Mouse (Mus musculus): Measurements from ENCODE around the gene Dgkg. TPM values are rescaled to one million over a fixed set of nuclear protein-coding genes. Genes with fewer than 3 reads are reported as not detected.

Dgkg gene
- polyA plus RNA-seq, 1 experiment from 2014 or later: 0.35 TPM

DNA sequence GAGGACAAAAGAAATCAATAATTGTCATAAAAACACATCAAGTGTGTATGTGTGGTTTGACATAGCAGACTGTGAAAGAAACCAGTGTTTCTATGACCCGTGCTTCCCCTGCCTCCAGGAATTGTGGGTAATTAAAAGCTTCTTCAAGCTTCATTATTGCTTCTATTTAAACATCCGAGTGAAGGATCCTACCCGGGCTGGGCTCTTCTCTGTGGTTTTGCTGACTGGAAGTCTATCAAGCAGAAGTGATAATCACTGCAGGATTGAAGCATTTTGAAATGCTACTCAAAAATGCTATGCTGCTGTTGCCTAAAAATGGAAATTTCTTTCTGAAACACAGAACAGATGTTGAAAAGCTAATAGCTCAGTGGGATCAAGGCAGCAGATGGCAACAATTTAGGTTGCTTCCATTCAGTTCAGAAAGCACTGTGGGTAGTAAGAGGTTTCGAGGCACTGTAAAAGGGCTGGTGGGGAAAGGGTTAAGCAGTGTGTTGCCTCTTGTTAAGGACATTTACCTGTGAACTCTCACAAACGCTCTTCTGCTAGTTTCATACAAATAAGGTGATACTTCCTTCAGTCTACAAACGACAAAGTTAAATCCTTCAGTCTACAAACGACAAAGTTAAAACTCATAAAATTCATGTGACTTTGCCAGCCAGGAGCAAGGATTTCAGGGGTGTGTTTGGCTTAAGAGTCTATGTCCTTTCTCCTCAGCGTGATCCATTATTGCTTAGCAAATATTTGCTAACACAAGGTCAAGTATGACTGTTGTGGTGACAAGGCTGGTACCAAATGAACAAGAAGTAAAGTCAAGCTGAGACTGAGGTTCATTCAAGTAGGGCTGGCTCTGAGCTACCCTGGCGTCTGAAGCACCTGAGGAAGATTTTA, 43.6 kb downstream of the Dgkg start:
- ATAC-seq (ENCODE audit: insufficient number of reproducible peaks, low FRiP score, low TSS enrichment, low read depth): no peak
- WGBS: 39% methylated on average over 9 of the region's 9 CpGs
- H3K4me1 ChIP-seq: no peaks in the 10 kb centered on the region
- H3K27ac ChIP-seq: no peak overlapping the region
- H3K27me3 ChIP-seq: no peaks in the 10 kb centered on the region
- no peaks in the 10 kb centered on the region for H3K9me3 ChIP-seq
- H3K4me3 ChIP-seq: no peak overlapping the region
- no peak overlapping the region for H3K4me2 ChIP-seq
- no peak overlapping the region for H3K9ac ChIP-seq
- no peaks in the 10 kb centered on the region for H3K36me3 ChIP-seq

GRCm38 (mm10) chr16:22608046-22608445, 49.0 kb downstream of the Dgkg start:
- Histone ChIP-seq H3K9ac (no peak overlapping the region), H3K4me3 (no peak overlapping the region), H3K9me3 (no peaks in the 10 kb centered on the region), H3K4me1 (no peaks in the 10 kb centered on the region), H3K27ac (no peak overlapping the region), H3K27me3 (no peaks in the 10 kb centered on the region), H3K4me2 (no peak overlapping the region), H3K36me3 (no peaks in the 10 kb centered on the region)
- WGBS: 34% methylated on average over 6 of the region's 6 CpGs
- no peak for ATAC-seq (ENCODE audit: insufficient number of reproducible peaks, low FRiP score, low TSS enrichment, low read depth)

DNA sequence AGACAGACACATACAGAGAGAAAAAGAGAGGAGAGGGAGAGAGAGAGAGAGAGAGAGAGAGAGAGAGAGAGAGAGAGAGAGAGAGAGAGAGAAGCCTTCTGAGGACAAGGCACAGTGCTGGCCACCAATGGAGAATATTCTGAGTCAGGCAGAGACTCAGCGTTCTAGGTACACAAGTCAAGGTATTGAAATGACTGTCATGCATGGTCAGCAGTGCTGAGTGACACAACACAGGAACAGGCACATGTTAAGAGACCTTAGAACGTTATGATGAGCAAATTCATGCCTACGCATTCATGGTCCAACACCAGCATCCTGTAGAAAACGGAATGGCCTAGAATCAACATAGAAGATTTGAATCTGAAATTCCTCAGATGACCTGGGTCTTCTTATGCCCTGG, 50.0 kb downstream of the Dgkg start:
- Histone ChIP-seq H3K4me2 (no peak overlapping the region), H3K9me3 (no peaks in the 10 kb centered on the region), H3K4me1 (no peaks in the 10 kb centered on the region)

DNA sequence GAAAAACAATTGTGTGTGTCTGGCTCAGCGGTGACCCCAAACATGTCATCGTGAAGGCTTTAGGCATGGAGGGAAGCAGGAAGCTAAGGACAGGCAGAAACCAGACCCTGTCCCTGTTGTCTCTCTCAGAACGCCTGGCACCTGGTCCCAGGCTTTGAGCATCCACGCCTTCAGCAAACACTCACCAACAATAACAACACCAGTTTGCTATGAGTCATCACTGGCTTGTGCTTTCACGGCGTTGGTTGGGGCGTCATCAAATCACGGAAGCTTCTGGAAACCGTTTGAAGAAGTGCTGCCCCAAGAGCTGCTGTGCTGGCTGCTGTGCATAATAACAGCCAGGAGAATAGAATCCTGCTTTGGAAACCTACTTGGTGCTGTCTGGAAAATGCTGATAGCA, 54.6 kb downstream of the Dgkg start:
- Histone ChIP-seq H3K4me1 (no peaks in the 10 kb centered on the region), H3K9me3 (no peaks in the 10 kb centered on the region), H3K4me2 (no peak overlapping the region), H3K27ac (no peak overlapping the region), H3K36me3 (no peaks in the 10 kb centered on the region), H3K27me3 (no peaks in the 10 kb centered on the region), H3K4me3 (no peak overlapping the region), H3K9ac (no peak overlapping the region)
- WGBS: 76% methylated on average over 9 of the region's 9 CpGs
- ATAC-seq (ENCODE audit: insufficient number of reproducible peaks, low FRiP score, low TSS enrichment, low read depth): no peak

More for the DNA sequence above, 50.0 kb downstream of the Dgkg start:
- Histone ChIP-seq H3K27me3 (no peaks in the 10 kb centered on the region), H3K9ac (no peak overlapping the region), H3K27ac (no peak overlapping the region), H3K36me3 (no peaks in the 10 kb centered on the region), H3K4me3 (no peak overlapping the region)
- ATAC-seq (ENCODE audit: insufficient number of reproducible peaks, low FRiP score, low TSS enrichment, low read depth): no peak
- WGBS: 89% methylated on average over 4 of the region's 4 CpGs

DNA sequence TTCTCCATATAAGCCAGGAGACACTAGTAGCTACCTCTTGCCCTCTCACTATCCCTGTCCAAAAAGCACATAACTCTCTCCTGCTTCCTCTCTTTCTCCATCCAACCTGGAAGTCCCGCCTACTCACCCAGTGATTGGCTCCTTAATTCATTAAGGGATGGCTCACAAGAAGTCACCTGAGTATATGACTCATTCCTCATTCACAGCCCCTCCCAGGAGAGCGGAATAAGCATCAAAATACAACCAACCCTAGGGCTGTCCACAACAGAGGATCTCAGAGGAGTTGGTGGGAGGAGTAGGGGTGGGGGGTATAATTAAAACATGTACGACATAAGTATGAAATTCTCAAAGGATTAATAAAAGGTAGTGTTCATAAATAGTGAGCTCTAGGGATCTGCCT, 55.3 kb downstream of the Dgkg start:
- Histone ChIP-seq H3K4me2 (no peak overlapping the region), H3K9ac (no peak overlapping the region), H3K4me1 (no peaks in the 10 kb centered on the region), H3K4me3 (no peak overlapping the region), H3K27ac (no peak overlapping the region), H3K9me3 (no peaks in the 10 kb centered on the region), H3K36me3 (no peaks in the 10 kb centered on the region), H3K27me3 (no peaks in the 10 kb centered on the region)
- no peak for ATAC-seq (ENCODE audit: insufficient number of reproducible peaks, low FRiP score, low TSS enrichment, low read depth)
- WGBS: 81% methylated on average over 3 of the region's 3 CpGs

GRCm38 (mm10) chr16:22600108-22600699, 56.8 kb downstream of the Dgkg start:
- no peaks in the 10 kb centered on the region for H3K36me3 ChIP-seq
- no peak overlapping the region for H3K4me2 ChIP-seq
- WGBS: 93% methylated on average over 4 of the region's 4 CpGs
- no peak for ATAC-seq (ENCODE audit: insufficient number of reproducible peaks, low FRiP score, low TSS enrichment, low read depth)
- no peaks in the 10 kb centered on the region for H3K9me3 ChIP-seq
- H3K27me3 ChIP-seq: no peaks in the 10 kb centered on the region
- no peak overlapping the region for H3K4me3 ChIP-seq
- no peak overlapping the region for H3K9ac ChIP-seq
- H3K4me1 ChIP-seq: no peaks in the 10 kb centered on the region
- H3K27ac ChIP-seq: no peak overlapping the region

- no peaks in the 10 kb centered on the region for H3K4me1 ChIP-seq
- H3K9me3 ChIP-seq: no peaks in the 10 kb centered on the region
- no peaks in the 10 kb centered on the region for H3K27me3 ChIP-seq
- H3K4me2 ChIP-seq: no peak overlapping the region
- ATAC-seq (ENCODE audit: insufficient number of reproducible peaks, low FRiP score, low TSS enrichment, low read depth): no peak
- H3K4me3 ChIP-seq: no peak overlapping the region
- no peak overlapping the region for H3K9ac ChIP-seq
- 81% methylated on average over 6 of the region's 6 CpGs for WGBS
- no peak overlapping the region for H3K27ac ChIP-seq
- no peaks in the 10 kb centered on the region for H3K36me3 ChIP-seq
Measured at GRCm38 (mm10) chr16:22598741-22599140, 58.3 kb downstream of the Dgkg start.

DNA sequence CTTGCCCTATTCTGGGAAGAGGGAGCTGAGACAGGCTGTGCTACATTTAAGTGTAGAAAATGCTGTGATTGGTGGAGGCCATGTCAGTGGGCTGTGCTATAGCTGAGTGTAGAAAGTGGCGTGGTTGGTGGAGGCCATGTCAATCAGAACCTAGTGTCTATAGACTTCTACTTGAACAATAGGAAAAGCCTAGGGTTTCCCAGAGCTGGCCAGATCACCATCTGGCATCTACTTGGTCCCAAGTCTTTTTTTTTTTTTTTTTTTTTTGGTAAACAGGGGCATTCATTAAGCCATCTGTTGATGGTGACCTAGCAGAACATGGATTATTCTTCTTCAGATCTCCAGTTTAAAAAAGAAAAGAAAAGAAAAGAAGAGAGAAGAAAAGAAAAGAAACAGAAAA, 60.6 kb downstream of the Dgkg start:
- Histone ChIP-seq H3K4me2 (no peak overlapping the region), H3K4me3 (no peak overlapping the region), H3K9ac (no peak overlapping the region), H3K9me3 (no peaks in the 10 kb centered on the region), H3K36me3 (no peaks in the 10 kb centered on the region), H3K27ac (no peak overlapping the region), H3K27me3 (no peaks in the 10 kb centered on the region), H3K4me1 (no peaks in the 10 kb centered on the region)
- ATAC-seq (ENCODE audit: insufficient number of reproducible peaks, low FRiP score, low TSS enrichment, low read depth): no peak
- 81% methylated on average over 1 of the region's 1 CpGs for whole genome bisulfite sequencing

DNA sequence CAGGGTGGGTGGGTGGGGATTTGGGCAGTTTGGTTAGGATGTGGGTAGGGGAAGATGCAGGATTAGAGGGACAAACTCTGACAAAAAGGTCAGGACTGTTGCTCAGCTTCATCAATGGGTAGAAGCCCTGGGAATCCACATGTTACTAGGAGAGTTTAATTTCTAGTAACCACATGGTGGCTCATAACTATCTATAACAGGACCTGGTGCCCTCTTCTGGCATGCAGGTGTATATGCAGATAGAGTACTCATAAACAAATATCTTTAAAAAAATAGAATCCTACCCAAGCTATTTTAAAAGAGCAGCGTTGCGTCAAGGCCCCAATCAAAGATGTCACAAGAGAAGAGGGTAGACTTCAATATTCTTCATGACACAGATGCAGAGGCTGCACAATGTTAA, 63.1 kb downstream of the Dgkg start:
- Histone ChIP-seq H3K4me3 (no peak overlapping the region), H3K9ac (no peak overlapping the region), H3K4me2 (no peak overlapping the region), H3K36me3 (no peaks in the 10 kb centered on the region), H3K27me3 (no peaks in the 10 kb centered on the region), H3K9me3 (no peaks in the 10 kb centered on the region), H3K27ac (no peak overlapping the region), H3K4me1 (no peaks in the 10 kb centered on the region)
- WGBS: 88% methylated on average over 2 of the region's 2 CpGs
- no peak for ATAC-seq (ENCODE audit: insufficient number of reproducible peaks, low FRiP score, low TSS enrichment, low read depth)

DNA sequence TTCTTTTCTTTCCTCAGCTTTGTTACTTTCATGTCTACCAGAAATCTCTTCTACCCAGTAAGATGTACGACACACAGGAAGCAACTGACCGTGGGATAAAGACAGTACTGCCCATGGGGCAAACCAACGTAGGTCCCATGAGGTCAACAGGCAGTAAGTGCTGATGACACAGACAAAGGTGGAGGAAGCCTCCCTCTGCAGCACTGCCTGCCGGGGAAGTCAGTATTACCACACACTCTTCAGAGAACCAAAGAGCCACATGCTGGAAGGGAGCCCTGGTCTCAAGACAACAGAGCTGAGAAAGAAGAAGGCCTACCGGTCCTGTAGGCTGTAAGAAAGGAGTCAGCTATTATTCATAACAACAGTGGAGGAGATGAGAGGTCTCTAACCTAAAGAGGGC, 67.4 kb downstream of the Dgkg start:
- H3K4me2 ChIP-seq: no peak overlapping the region
- 78% methylated on average over 5 of the region's 5 CpGs for WGBS
- H3K9me3 ChIP-seq: no peaks in the 10 kb centered on the region
- no peak overlapping the region for H3K4me3 ChIP-seq
- H3K36me3 ChIP-seq: no peaks in the 10 kb centered on the region
- no peak for ATAC-seq (ENCODE audit: insufficient number of reproducible peaks, low FRiP score, low TSS enrichment, low read depth)
- H3K27me3 ChIP-seq: no peaks in the 10 kb centered on the region
- H3K27ac ChIP-seq: no peak overlapping the region
- no peaks in the 10 kb centered on the region for H3K4me1 ChIP-seq
- H3K9ac ChIP-seq: no peak overlapping the region

- no peaks in the 10 kb centered on the region for H3K9me3 ChIP-seq
- no peak overlapping the region for H3K27ac ChIP-seq
- H3K27me3 ChIP-seq: no peaks in the 10 kb centered on the region
- no peaks in the 10 kb centered on the region for H3K4me1 ChIP-seq
- no peak overlapping the region for H3K4me2 ChIP-seq
- H3K36me3 ChIP-seq: no peaks in the 10 kb centered on the region
- 83% methylated on average over 11 of the region's 11 CpGs for WGBS
- ATAC-seq (ENCODE audit: insufficient number of reproducible peaks, low FRiP score, low TSS enrichment, low read depth): no peak
- no peak overlapping the region for H3K4me3 ChIP-seq
- H3K9ac ChIP-seq: no peak overlapping the region
Measured at GRCm38 (mm10) chr16:22586151-22586836, 70.7 kb downstream of the Dgkg start.

GRCm38 (mm10) chr16:22585523-22585922, 71.5 kb downstream of the Dgkg start:
- Histone ChIP-seq H3K4me3 (no peak overlapping the region), H3K27ac (no peak overlapping the region), H3K4me1 (no peaks in the 10 kb centered on the region), H3K4me2 (no peak overlapping the region), H3K27me3 (no peaks in the 10 kb centered on the region), H3K9me3 (no peaks in the 10 kb centered on the region), H3K9ac (no peak overlapping the region), H3K36me3 (no peaks in the 10 kb centered on the region)
- 87% methylated on average over 3 of the region's 3 CpGs for WGBS
- ATAC-seq (ENCODE audit: insufficient number of reproducible peaks, low FRiP score, low TSS enrichment, low read depth): no peak
